Mouse (Mus musculus): ENCODE measurements at regions not wholly inside any gene's neighbourhood (a gene's known extent, or its start where the extent isn't known, plus 50 kb on each side); places are given as distances from the start of the nearest gene placed in this dataset.

DNA sequence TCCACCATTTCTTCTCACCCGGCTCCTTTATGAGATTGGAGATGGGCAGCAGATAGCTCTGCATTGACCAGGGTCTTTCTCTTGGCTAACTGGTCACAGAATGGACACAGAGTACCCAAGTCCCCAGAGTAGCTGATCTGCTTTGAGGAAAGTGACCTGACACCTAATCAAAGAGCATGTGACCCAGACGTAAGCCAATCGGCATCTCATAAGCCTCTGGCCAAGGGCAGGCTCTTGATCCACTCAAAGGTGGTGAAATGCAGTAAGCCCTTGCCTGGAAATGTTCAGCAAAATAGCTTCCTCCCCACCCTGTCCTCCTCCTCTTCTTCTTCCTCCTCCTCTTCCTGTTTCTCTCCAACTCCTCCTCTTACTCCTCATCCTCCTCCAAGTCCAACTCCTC, 190.3 kb upstream of the Rreb1 start:
- WGBS, result 97% methylated on average over 3 of the region's 3 CpGs
- H3K4me2 ChIP-seq, result no peak overlapping the region
- H3K27me3 ChIP-seq, result no peaks in the 10 kb centered on the region
- H3K4me3 ChIP-seq, result no peak overlapping the region
- H3K36me3 ChIP-seq, result no peaks in the 10 kb centered on the region
- H3K4me1 ChIP-seq (replicated peaks), result no peaks in the 10 kb centered on the region
- ATAC-seq (ENCODE audit: low FRiP score), result no peak
- no peaks in the 10 kb centered on the region for H3K9me3 ChIP-seq
- H3K9ac ChIP-seq, result no peak overlapping the region
- H3K27ac ChIP-seq, result no peak overlapping the region

GRCm38 (mm10) chr13:37588528-37589176, 189.5 kb upstream of the Rreb1 start:
- no peak overlapping the region for H3K4me3 ChIP-seq
- H3K4me2 ChIP-seq, result no peak overlapping the region
- H3K36me3 ChIP-seq, result no peaks in the 10 kb centered on the region
- H3K9me3 ChIP-seq, result no peaks in the 10 kb centered on the region
- H3K9ac ChIP-seq, result no peak overlapping the region
- no peaks in the 10 kb centered on the region for H3K4me1 ChIP-seq (replicated peaks)
- H3K27me3 ChIP-seq, result no peaks in the 10 kb centered on the region
- 91% methylated on average over 8 of the region's 8 CpGs for WGBS
- no peak overlapping the region for H3K27ac ChIP-seq
- no peak for ATAC-seq (ENCODE audit: low FRiP score)

DNA sequence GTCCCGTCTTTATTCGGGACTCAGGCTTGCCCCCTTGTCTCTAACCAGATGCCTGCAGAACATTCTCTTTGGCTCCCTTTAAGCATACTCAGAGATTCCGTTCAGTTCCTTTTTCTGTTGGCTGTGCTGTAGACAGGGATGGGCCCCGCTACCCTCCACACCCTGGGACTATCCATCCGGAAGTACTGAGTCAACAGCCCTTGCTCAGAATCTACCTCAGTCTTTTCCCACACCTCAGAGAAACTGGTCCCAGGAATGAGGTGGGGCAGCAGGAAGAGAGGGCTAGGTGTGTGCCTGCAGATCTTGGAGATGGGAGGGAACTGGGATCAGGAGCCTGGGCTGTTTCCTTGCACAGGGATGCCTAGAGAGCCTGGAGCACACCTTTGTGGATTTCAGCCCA, 186.1 kb upstream of the Rreb1 start:
- Histone ChIP-seq H3K9ac (no peak overlapping the region), H3K27me3 (no peaks in the 10 kb centered on the region), H3K9me3 (no peaks in the 10 kb centered on the region), H3K4me3 (no peak overlapping the region), H3K27ac (no peak overlapping the region), H3K36me3 (no peaks in the 10 kb centered on the region), H3K4me1 (replicated peaks) (no peaks in the 10 kb centered on the region), H3K4me2 (no peak overlapping the region)
- 81% methylated on average over 5 of the region's 5 CpGs for WGBS
- no peak for ATAC-seq (ENCODE audit: low FRiP score)

GRCm38 (mm10) chr13:37595196-37595595, 183.0 kb upstream of the Rreb1 start:
- 41% methylated on average over 8 of the region's 8 CpGs for WGBS
- Histone ChIP-seq H3K9ac (no peak overlapping the region), H3K4me3 (no peak overlapping the region), H3K4me2 (no peak overlapping the region), H3K4me1 (replicated peaks) (no peaks in the 10 kb centered on the region), H3K27ac (no peak overlapping the region), H3K36me3 (no peaks in the 10 kb centered on the region), H3K27me3 (no peaks in the 10 kb centered on the region), H3K9me3 (no peaks in the 10 kb centered on the region)
- no peak for ATAC-seq (ENCODE audit: low FRiP score)

- Histone ChIP-seq H3K4me1 (replicated peaks) (no peaks in the 10 kb centered on the region), H3K4me3 (no peak overlapping the region), H3K27me3 (no peaks in the 10 kb centered on the region), H3K27ac (no peak overlapping the region), H3K9ac (no peak overlapping the region), H3K36me3 (no peaks in the 10 kb centered on the region), H3K9me3 (no peaks in the 10 kb centered on the region), H3K4me2 (no peak overlapping the region)
- no peak for ATAC-seq (ENCODE audit: low FRiP score)
- 79% methylated on average over 8 of the region's 8 CpGs for WGBS
These were observed 180.6 kb upstream of the Rreb1 start for GRCm38 (mm10) chr13:37597575-37597974.

DNA sequence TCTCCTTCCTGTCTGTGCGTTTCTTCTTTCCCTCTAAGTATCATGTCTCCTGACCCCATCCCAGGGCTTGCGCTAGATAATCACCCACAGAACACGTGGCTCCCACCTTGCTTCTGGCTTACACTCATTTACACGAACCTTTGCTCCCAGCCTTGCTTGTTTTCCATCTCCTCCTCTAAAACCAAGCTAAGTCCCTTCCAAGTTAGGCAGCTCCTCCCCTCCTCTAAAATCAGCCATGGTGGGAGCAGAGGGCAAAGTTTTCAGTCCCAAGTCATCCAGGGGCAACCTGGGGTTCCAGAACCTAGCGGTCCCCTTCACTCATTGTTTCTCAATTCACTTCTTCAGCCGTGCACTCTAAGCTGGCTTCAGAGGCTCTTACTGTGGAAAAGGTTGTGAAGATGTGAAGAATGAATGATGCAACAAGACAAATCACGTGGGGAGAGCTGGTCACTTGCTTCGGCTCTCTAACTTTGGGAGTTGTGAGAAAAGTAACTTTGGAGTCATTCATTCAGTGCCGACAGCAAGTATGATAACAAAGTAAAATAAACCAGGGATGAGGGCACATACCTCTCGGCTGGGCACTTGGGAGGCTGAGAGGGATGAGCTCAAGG, 179.9 kb upstream of the Rreb1 start:
- no peak overlapping the region for H3K4me3 ChIP-seq
- H3K4me1 ChIP-seq (replicated peaks), result no peaks in the 10 kb centered on the region
- H3K36me3 ChIP-seq, result no peaks in the 10 kb centered on the region
- H3K27ac ChIP-seq, result no peak overlapping the region
- H3K9ac ChIP-seq, result no peak overlapping the region
- H3K4me2 ChIP-seq, result no peak overlapping the region
- ATAC-seq (ENCODE audit: low FRiP score), result no peak
- H3K27me3 ChIP-seq, result no peaks in the 10 kb centered on the region
- no peaks in the 10 kb centered on the region for H3K9me3 ChIP-seq
- WGBS, result 84% methylated on average over 10 of the region's 10 CpGs

DNA sequence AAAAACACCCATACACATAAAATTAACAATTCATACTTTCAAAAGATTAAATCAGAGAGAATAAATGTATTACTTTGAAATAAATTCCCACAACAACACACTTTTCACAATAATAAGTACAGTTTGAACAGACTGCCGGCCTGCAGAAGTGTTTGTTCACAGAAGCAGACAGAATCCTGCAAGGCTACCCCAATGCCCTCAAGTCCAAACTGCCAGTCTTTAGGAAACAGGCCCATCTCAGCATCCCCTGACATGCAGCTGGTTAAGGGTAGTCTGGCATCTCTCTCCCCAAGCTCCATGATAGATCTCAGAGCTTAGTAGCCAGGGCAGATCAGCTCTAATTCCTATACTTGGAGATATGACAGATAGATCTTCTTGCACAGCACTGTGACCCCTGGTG, 178.5 kb upstream of the Rreb1 start:
- H3K4me1 ChIP-seq (replicated peaks), result no peaks in the 10 kb centered on the region
- ATAC-seq (ENCODE audit: low FRiP score), result no peak
- no peak overlapping the region for H3K9ac ChIP-seq

DNA sequence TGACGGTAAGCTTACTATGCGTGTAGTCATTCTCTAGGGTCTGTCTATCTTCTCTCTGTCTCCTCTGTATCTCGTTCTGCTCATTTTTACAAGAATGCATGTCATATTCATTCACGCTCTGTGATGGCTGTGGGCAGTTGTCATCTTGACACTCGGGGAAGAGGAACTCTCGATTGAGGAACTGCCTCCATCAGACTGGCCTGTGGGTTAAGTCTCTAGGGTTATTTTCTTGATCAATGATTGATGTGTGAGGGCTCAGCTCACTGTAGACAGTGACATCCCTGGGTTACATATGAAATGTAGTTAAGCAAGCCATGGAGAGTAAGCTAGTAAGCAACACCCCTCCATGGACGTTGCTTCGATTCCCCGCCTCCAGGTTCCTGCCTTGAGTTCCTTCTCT, 178.0 kb upstream of the Rreb1 start:
- no peak for ATAC-seq (ENCODE audit: low FRiP score)
- 90% methylated on average over 9 of the region's 9 CpGs for WGBS

More for the DNA sequence above, 178.5 kb upstream of the Rreb1 start:
- 92% methylated on average over 1 of the region's 1 CpGs for WGBS
- H3K27me3 ChIP-seq, result no peaks in the 10 kb centered on the region
- H3K4me2 ChIP-seq, result no peak overlapping the region
- no peak overlapping the region for H3K27ac ChIP-seq
- H3K9me3 ChIP-seq, result no peaks in the 10 kb centered on the region
- H3K36me3 ChIP-seq, result no peaks in the 10 kb centered on the region
- H3K4me3 ChIP-seq, result no peak overlapping the region

GRCm38 (mm10) chr13:37601068-37601467, 177.1 kb upstream of the Rreb1 start:
- WGBS, result 74% methylated on average over 7 of the region's 7 CpGs
- Histone ChIP-seq H3K27me3 (no peaks in the 10 kb centered on the region), H3K9me3 (no peaks in the 10 kb centered on the region), H3K4me3 (no peak overlapping the region), H3K27ac (no peak overlapping the region), H3K4me1 (replicated peaks) (no peaks in the 10 kb centered on the region), H3K9ac (no peak overlapping the region), H3K4me2 (no peak overlapping the region), H3K36me3 (no peaks in the 10 kb centered on the region)
- no peak for ATAC-seq (ENCODE audit: low FRiP score)

More for the DNA sequence above, 178.0 kb upstream of the Rreb1 start:
- Histone ChIP-seq H3K9ac (no peak overlapping the region), H3K4me2 (no peak overlapping the region), H3K27ac (no peak overlapping the region), H3K4me3 (no peak overlapping the region), H3K9me3 (no peaks in the 10 kb centered on the region), H3K27me3 (no peaks in the 10 kb centered on the region), H3K4me1 (replicated peaks) (no peaks in the 10 kb centered on the region), H3K36me3 (no peaks in the 10 kb centered on the region)

DNA sequence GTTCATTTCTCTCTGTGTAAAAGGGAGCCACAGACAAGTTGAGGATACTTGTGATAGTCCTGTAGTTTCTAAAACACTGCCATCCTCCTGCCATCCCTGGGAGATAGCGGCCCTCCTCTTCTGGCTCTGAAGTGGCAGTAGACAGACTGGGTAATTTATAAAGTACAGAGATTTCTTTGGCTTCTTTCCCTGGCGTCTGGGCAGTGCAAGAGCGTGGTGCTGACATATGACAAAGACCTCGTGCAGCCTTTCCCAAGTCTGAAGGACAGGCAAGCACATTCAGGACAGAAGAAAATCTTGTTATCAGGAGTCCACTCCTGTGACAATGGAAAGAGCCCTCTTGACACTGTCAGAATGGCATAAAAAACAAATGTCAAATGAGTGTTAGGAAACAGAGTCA, 175.9 kb upstream of the Rreb1 start:
- no peaks in the 10 kb centered on the region for H3K27me3 ChIP-seq
- H3K4me3 ChIP-seq, result no peak overlapping the region
- H3K9ac ChIP-seq, result no peak overlapping the region
- no peak for ATAC-seq (ENCODE audit: low FRiP score)
- WGBS, result 81% methylated on average over 4 of the region's 4 CpGs
- no peaks in the 10 kb centered on the region for H3K36me3 ChIP-seq
- H3K4me2 ChIP-seq, result no peak overlapping the region
- H3K4me1 ChIP-seq (replicated peaks), result no peaks in the 10 kb centered on the region
- no peaks in the 10 kb centered on the region for H3K9me3 ChIP-seq
- no peak overlapping the region for H3K27ac ChIP-seq

DNA sequence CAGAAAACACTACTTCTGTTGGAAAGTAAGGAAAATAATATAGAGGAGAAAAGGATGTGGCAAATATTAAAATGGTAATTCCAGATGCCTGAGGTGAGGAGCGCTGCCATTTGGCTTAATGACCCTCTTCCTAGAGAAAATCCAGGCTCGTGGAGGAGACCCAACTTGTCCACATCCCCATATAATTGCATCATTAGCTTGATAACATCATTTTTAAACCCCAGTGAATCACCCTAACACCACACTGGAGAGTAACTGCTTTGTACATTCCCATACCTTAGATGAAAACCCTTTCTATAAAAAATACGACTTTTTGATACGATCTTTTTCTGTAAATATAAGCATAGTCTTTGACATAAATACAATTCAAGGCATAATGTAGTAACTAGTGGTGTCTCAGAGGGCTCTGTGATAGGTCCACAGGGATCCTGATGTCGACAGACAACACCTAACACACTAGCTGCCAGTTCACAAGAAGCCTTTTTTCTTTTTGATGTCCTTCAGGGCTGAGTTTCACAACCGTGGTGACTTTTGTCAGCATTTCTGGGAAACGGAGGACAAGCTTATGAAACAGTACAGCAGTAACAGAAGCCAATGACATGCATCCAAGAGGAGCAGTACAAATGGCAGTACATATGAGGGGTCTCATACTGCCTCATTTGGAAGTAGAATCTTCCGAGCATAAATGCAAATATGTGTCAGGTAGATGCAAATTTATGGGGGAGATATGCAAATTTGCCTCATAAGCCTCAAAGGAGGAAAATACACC, 174.8 kb upstream of the Rreb1 start:
- Histone ChIP-seq H3K4me1 (replicated peaks) (no peaks in the 10 kb centered on the region), H3K36me3 (no peaks in the 10 kb centered on the region), H3K27ac (no peak overlapping the region), H3K27me3 (no peaks in the 10 kb centered on the region), H3K4me3 (no peak overlapping the region), H3K9me3 (no peaks in the 10 kb centered on the region), H3K9ac (no peak overlapping the region), H3K4me2 (no peak overlapping the region)
- ATAC-seq (ENCODE audit: low FRiP score), result no peak
- WGBS, result 75% methylated on average over 8 of the region's 8 CpGs

GRCm38 (mm10) chr13:37606250-37606649, 171.9 kb upstream of the Rreb1 start:
- Histone ChIP-seq H3K4me2 (no peak overlapping the region), H3K9ac (no peak overlapping the region), H3K27me3 (no peaks in the 10 kb centered on the region), H3K4me1 (replicated peaks) (no peaks in the 10 kb centered on the region), H3K4me3 (no peak overlapping the region), H3K27ac (no peak overlapping the region), H3K9me3 (no peaks in the 10 kb centered on the region), H3K36me3 (no peaks in the 10 kb centered on the region)
- WGBS, result 92% methylated on average over 5 of the region's 5 CpGs
- ATAC-seq (ENCODE audit: low FRiP score), result no peak

- Histone ChIP-seq H3K9ac (no peak overlapping the region), H3K4me3 (no peak overlapping the region), H3K4me2 (no peak overlapping the region), H3K27me3 (no peaks in the 10 kb centered on the region), H3K36me3 (no peaks in the 10 kb centered on the region), H3K4me1 (replicated peaks) (no peaks in the 10 kb centered on the region), H3K9me3 (no peaks in the 10 kb centered on the region), H3K27ac (no peak overlapping the region)
- WGBS, result 89% methylated on average over 5 of the region's 5 CpGs
- ATAC-seq (ENCODE audit: low FRiP score), result no peak
These were observed 169.1 kb upstream of the Rreb1 start for GRCm38 (mm10) chr13:37609085-37609484.

All from hindbrain, embryonic 13.5 days (tissue).